Mouse (Mus musculus): ENCODE data around the gene Lsm6. TPM values are rescaled to one million over a fixed set of nuclear protein-coding genes. Genes with fewer than 3 reads are reported as not detected.

Lsm6 gene
- polyA plus RNA-seq, 1 experiment: 5.4 TPM

DNA sequence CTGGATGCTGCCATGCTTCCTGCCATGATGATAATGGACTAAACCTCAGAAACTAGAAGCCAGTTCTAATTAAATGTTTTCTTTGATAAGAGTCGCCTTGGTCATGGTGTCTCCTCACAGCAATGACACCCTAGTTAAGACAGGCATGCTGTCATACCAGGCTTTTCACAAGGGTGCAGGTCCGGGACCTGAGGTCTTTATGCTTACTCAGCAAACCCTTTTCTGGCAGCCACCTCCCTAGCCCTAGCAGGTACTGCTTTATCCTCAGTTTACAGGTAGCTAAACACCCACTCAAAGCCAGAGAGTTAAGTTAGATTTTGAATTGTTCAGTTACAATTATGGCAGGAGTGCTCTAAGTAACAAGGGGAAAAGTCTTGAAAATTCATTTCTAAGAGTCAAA is 6.2 kb downstream of the Lsm6 start:
- TF ChIP-seq CTCF (IDR thresholded peaks at IDR 0.05; ENCODE audit: extremely low read depth, insufficient read depth, insufficient read length, insufficient replicate concordance) (no peak), POLR2A (IDR thresholded peaks at IDR 0.05; ENCODE audit: low read depth, low read length) (no peak)
- Histone ChIP-seq H3K4me1 (ENCODE audit: control insufficient read depth, insufficient read depth, insufficient read length) (no peaks in the 10 kb centered on the region; the same call in 1 of the 2 replicates), H3K36me3 (ENCODE audit: control insufficient read depth, insufficient read depth, low read length) (peaks cover 19% of the 10 kb centered on the region), H3K27ac (ENCODE audit: insufficient read depth, low read length) (no peak overlapping the region), H3K27me3 (ENCODE audit: control insufficient read depth, insufficient read depth, low read length) (no peaks in the 10 kb centered on the region), H3K4me3 (ENCODE audit: extremely low read depth, insufficient read depth, insufficient read length) (no peak overlapping the region)
- DNase-seq (ENCODE audit: low read depth in 1 of 2, low spot score in 2 of 2): no peak
- WGBS: 98% methylated on average over 2 of the region's 2 CpGs

DNA sequence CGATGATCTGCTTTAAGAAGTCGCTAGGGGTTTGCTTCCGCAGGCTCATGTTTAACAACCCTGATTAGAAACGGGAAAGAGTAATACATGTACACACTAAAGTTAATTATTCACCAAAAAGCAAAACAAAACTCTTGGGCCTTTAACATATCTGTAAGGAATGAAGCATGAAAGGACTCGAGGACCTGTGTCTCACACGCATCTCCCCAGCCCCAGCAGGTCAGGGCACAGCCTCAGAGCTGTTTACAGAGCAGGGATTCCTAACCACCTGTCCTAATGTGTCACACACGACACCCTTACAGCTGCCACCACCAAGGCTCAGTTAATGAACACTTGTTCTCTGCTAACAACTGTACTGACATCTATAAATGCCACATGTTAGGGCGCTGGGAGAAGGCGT is 7.9 kb downstream of the Lsm6 start:
- H3K27me3 ChIP-seq (ENCODE audit: control insufficient read depth, insufficient read depth, low read length): no peaks in the 10 kb centered on the region
- no peak for TF ChIP-seq CTCF (IDR thresholded peaks at IDR 0.05; ENCODE audit: extremely low read depth, insufficient read depth, insufficient read length, insufficient replicate concordance)
- no peak for TF ChIP-seq POLR2A (IDR thresholded peaks at IDR 0.05; ENCODE audit: low read depth, low read length)
- DNase-seq (ENCODE audit: low read depth in 1 of 2, low spot score in 2 of 2): no peak
- 92% methylated on average over 9 of the region's 9 CpGs for WGBS
- H3K36me3 ChIP-seq (ENCODE audit: control insufficient read depth, insufficient read depth, low read length): peaks cover 32% of the 10 kb centered on the region
- H3K4me3 ChIP-seq (ENCODE audit: extremely low read depth, insufficient read depth, insufficient read length): no peak overlapping the region
- no peak overlapping the region for H3K27ac ChIP-seq (ENCODE audit: insufficient read depth, low read length)
- no peaks in the 10 kb centered on the region for H3K4me1 ChIP-seq (ENCODE audit: control insufficient read depth, insufficient read depth, insufficient read length)

DNA sequence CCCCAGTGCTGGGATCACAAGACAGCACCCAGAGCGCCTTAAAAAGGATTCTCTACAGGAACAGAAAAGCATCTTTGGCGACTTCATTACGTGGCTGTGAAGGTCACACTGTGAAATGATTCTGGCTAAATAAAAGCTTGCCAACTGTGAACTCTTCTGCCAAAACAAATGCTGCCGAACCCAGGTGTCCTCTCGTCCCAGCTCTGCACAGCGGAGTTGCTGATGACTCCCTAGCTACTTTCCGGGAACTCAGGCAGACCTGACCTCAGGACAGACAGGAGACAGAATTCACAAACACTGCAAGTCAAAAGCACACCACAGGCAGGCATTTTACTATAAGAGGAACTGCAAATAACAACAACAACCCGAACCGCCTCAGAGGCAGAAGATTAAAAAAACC is 8.5 kb downstream of the Lsm6 start:
- Histone ChIP-seq H3K36me3 (ENCODE audit: control insufficient read depth, insufficient read depth, low read length) (peaks cover 34% of the 10 kb centered on the region), H3K27ac (ENCODE audit: insufficient read depth, low read length) (no peak overlapping the region), H3K4me3 (ENCODE audit: extremely low read depth, insufficient read depth, insufficient read length) (no peak overlapping the region), H3K27me3 (ENCODE audit: control insufficient read depth, insufficient read depth, low read length) (no peaks in the 10 kb centered on the region), H3K4me1 (ENCODE audit: control insufficient read depth, insufficient read depth, insufficient read length) (no peaks in the 10 kb centered on the region)
- 95% methylated on average over 9 of the region's 9 CpGs for WGBS
- no peak for TF ChIP-seq POLR2A (IDR thresholded peaks at IDR 0.05; ENCODE audit: low read depth, low read length)
- TF ChIP-seq CTCF (IDR thresholded peaks at IDR 0.05; ENCODE audit: extremely low read depth, insufficient read depth, insufficient read length, insufficient replicate concordance): no peak
- DNase-seq (ENCODE audit: low read depth in 1 of 2, low spot score in 2 of 2): no peak

DNA sequence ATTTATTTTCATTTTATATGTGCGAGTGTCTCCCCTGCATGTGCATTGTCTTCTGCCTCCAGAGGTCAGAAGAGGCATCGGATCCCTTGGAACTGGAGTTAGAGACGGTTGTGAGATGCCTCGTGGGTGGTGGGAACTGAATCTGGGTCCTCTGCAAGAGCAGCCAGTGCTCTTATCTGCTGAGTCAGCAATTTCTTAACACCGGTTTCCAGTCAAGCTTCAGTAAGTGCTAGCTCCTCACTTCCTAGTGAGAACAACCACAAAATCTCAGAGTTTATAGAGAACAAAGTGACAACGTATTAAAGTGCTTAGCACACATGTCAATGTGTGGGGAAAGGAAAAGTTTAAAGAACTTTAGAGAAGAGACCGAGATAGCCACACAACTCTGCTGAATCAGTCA is 9.2 kb downstream of the Lsm6 start:
- H3K27me3 ChIP-seq (ENCODE audit: control insufficient read depth, insufficient read depth, low read length): no peaks in the 10 kb centered on the region
- DNase-seq (ENCODE audit: low read depth in 1 of 2, low spot score in 2 of 2): no peak
- H3K4me3 ChIP-seq (ENCODE audit: extremely low read depth, insufficient read depth, insufficient read length): no peak overlapping the region
- no peak for TF ChIP-seq POLR2A (IDR thresholded peaks at IDR 0.05; ENCODE audit: low read depth, low read length)
- no peak for TF ChIP-seq CTCF (IDR thresholded peaks at IDR 0.05; ENCODE audit: extremely low read depth, insufficient read depth, insufficient read length, insufficient replicate concordance)
- no peaks in the 10 kb centered on the region for H3K4me1 ChIP-seq (ENCODE audit: control insufficient read depth, insufficient read depth, insufficient read length)
- no peak overlapping the region for H3K27ac ChIP-seq (ENCODE audit: insufficient read depth, low read length)
- peaks cover 36% of the 10 kb centered on the region for H3K36me3 ChIP-seq (ENCODE audit: control insufficient read depth, insufficient read depth, low read length)
- WGBS: 82% methylated on average over 7 of the region's 7 CpGs

DNA sequence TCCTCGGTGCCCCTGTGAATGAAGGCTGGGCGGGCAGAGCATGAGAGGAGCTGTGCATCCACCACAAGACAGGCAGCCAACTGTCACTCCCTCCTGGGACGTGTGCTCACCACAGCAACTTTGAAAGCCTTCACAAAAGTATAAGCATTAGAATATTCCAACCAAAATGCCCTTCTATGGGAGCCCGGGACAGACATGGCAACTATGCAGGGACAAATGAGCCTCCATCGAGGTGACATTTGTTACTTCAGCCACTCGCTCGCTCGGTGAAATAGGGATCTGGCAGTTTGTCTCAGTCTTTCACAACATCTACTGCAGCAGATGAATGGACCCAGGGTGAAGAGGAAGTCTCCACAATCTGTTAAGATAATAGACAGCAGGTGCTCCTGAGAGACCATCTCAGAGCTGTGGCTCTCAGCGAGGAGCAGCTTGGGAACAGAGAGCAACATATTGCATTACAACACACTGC is 10.7 kb downstream of the Lsm6 start:
- no peak for TF ChIP-seq POLR2A (IDR thresholded peaks at IDR 0.05; ENCODE audit: low read depth, low read length)
- no peak for TF ChIP-seq CTCF (IDR thresholded peaks at IDR 0.05; ENCODE audit: extremely low read depth, insufficient read depth, insufficient read length, insufficient replicate concordance)
- H3K36me3 ChIP-seq (ENCODE audit: control insufficient read depth, insufficient read depth, low read length): peaks cover 45% of the 10 kb centered on the region
- no peak for DNase-seq (ENCODE audit: low read depth in 1 of 2, low spot score in 2 of 2)
- no peaks in the 10 kb centered on the region for H3K27me3 ChIP-seq (ENCODE audit: control insufficient read depth, insufficient read depth, low read length)
- no peaks in the 10 kb centered on the region for H3K4me1 ChIP-seq (ENCODE audit: control insufficient read depth, insufficient read depth, insufficient read length)
- no peak overlapping the region for H3K27ac ChIP-seq (ENCODE audit: insufficient read depth, low read length)
- WGBS: 86% methylated on average over 9 of the region's 9 CpGs
- no peak overlapping the region for H3K4me3 ChIP-seq (ENCODE audit: extremely low read depth, insufficient read depth, insufficient read length)

DNA sequence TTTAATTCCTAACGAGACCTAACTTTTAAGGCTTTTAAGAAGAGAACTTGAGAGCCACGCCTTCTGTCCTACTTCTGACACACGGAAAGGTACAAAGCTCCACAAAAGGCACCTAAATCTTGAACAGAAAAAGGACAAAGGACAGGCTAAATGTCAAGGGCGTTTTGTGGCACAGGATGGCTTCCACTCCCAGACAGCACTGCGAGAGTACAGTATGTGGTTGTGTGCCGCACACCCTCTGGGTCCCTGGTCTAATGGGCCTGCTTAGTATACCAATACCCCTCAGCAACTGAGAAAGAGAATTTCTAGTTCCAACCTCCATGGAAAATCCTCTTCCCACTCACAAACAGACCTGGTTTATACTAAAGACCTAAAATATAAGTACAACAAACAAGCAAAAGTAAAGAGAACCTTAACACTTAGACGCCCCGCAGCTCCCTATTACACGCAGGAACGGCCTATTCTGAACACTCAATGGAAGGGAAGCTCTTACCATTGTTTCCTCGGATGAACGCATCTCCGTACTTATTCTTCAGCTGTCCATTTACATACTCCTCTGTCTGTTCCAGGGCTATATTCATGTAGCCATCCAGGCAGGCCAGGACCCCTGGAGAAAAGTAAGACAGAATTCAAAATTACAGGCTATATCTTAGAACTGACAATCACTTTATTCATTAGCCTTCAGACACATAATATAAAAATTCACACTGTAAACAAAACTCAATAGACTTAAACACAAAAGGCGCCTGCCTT is 11.3 kb downstream of the Lsm6 start:
- DNase-seq (ENCODE audit: low read depth in 1 of 2, low spot score in 2 of 2): no peak
- Histone ChIP-seq H3K36me3 (ENCODE audit: control insufficient read depth, insufficient read depth, low read length) (peaks cover 46% of the 10 kb centered on the region), H3K4me1 (ENCODE audit: control insufficient read depth, insufficient read depth, insufficient read length) (no peaks in the 10 kb centered on the region), H3K27me3 (ENCODE audit: control insufficient read depth, insufficient read depth, low read length) (no peaks in the 10 kb centered on the region), H3K4me3 (ENCODE audit: extremely low read depth, insufficient read depth, insufficient read length) (no peak overlapping the region), H3K27ac (ENCODE audit: insufficient read depth, low read length) (no peak overlapping the region)
- 96% methylated on average over 14 of the region's 14 CpGs for WGBS
- no peak for TF ChIP-seq CTCF (IDR thresholded peaks at IDR 0.05; ENCODE audit: extremely low read depth, insufficient read depth, insufficient read length, insufficient replicate concordance)
- no peak for TF ChIP-seq POLR2A (IDR thresholded peaks at IDR 0.05; ENCODE audit: low read depth, low read length)

DNA sequence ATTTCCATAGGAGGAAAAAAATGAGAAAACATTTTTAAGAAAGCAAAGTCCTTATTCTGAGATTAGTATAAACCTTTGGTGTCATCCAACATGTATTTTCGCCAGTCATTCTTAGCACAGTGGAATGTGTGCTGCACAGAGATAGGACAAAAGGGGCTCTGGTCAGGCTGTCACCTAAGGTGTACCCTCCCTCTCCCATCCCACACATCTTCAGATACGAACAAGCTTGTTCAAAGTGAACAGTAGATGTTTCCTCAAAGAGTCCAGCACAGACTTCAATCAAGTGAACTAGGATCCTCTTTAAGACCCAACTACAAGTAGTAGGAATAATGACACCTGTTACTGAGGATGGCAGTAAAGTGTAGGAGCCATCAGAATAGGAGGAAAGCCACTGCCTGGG is 12.1 kb downstream of the Lsm6 start:
- no peak overlapping the region for H3K27ac ChIP-seq (ENCODE audit: insufficient read depth, low read length)
- H3K36me3 ChIP-seq (ENCODE audit: control insufficient read depth, insufficient read depth, low read length): peaks cover 46% of the 10 kb centered on the region
- no peak for DNase-seq (ENCODE audit: low read depth in 1 of 2, low spot score in 2 of 2)
- no peak overlapping the region for H3K4me3 ChIP-seq (ENCODE audit: extremely low read depth, insufficient read depth, insufficient read length)
- no peaks in the 10 kb centered on the region for H3K27me3 ChIP-seq (ENCODE audit: control insufficient read depth, insufficient read depth, low read length)
- H3K4me1 ChIP-seq (ENCODE audit: control insufficient read depth, insufficient read depth, insufficient read length): no peaks in the 10 kb centered on the region
- WGBS: 94% methylated on average over 2 of the region's 2 CpGs
- TF ChIP-seq CTCF (IDR thresholded peaks at IDR 0.05; ENCODE audit: extremely low read depth, insufficient read depth, insufficient read length, insufficient replicate concordance) (no peak), POLR2A (IDR thresholded peaks at IDR 0.05; ENCODE audit: low read depth, low read length) (no peak)

All from spleen, adult 2 months (tissue).